Mouse (Mus musculus) olfactory bulb, adult 2 months (tissue): ENCODE data around the gene Phf5a.

Source experiments
- CTCF ChIP-seq: fragments of 200-500 bp; IDR thresholded peaks from 2 replicates; pipeline ENCODE4 v1.5.1; 2012; ENCODE audit warnings: low read depth, mild to moderate bottlenecking, low read length, moderate library complexity; ENCODE audit not compliant: insufficient read depth
- POLR2A ChIP-seq: fragments of 200-500 bp; IDR thresholded peaks from 2 replicates; pipeline ENCODE4 v1.6.1; 2012; ENCODE audit warnings: mild to moderate bottlenecking, low read depth, low read length, moderate library complexity; ENCODE audit not compliant: insufficient read depth

DNA sequence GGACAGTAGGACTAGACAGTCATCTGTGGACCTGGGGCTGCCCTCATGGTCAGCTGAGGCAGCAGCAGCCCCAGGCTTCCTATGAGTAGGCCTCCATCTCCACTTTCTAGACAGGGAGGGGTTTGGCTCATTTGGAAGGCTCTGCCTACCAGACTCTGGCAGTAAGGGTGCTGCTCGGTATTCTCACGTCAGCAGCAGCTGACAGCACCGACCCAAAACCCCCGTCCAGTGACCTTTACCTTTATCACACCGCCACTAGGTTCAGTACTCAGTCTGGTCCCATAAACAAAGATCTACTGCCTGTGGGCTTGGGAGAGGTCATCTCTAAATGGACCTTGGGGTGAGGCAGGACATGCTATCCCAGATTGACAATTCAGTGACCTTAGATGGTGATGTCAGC lies 44.0 kb upstream of the Phf5a start:
- TF ChIP-seq CTCF = no peak
- no peak for TF ChIP-seq POLR2A
